Mouse (Mus musculus): ENCODE results near the gene Gprc5b.

DNA sequence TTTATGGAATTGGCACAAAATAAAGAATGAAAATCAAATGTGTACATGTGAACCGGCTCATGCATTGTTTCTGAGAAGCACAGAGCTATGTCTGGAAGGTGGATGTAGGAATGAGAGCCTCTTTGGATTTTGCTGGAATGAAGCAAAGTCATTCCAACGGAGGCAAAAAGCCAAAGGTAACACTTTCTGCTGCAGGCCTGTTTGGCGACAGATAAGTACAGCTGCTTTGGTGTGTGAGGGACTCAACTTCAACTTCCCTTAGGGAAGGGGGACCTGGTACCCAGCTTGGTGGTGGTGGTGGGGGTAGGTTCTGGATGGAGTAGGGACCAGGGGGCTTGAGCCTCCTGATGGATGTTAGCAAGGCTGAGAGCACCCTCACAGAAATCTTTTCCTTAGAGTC lies 19.2 kb downstream of the Gprc5b start:
- no peak for TF ChIP-seq CTCF (IDR thresholded peaks at IDR 0.05; ENCODE audit: borderline replicate concordance, insufficient read depth, low read length)
- TF ChIP-seq POLR2A (IDR thresholded peaks at IDR 0.05; ENCODE audit: low read depth, low read length): no peak

Data from embryonic fibroblast, embryonic 13.5 days (primary cell).